Mouse (Mus musculus): Measurements from ENCODE around the gene Lyve1.

- TF ChIP-seq CTCF (IDR thresholded peaks at IDR 0.05; ENCODE audit: low read depth) (no peak), EP300 (IDR thresholded peaks at IDR 0.05; ENCODE audit: low read depth) (no peak)
Observed at GRCm38 (mm10) chr7:110906566-110906965, 43.5 kb upstream of the Lyve1 start.
